Mouse (Mus musculus) CH12.LX (cell line): Measurements from ENCODE around the gene Ezr.

ENCODE experiments used
- CTCF ChIP-seq, 2 experiments: IDR thresholded peaks in 1 of 2; conservative IDR thresholded peaks in 1 of 2; 2 replicates each; pipeline ENCODE4 v1.5.1; 2011 to 2012; ENCODE audit warnings: low read depth in 2 of 2, low read length in 2 of 2, improper control_type of control experiment in 1 of 2, inconsistent platforms in 1 of 2, mild to moderate bottlenecking in 1 of 2, moderate library complexity in 1 of 2
- E2F4 ChIP-seq: IDR thresholded peaks from 2 replicates; pipeline ENCODE4 v1.6.1; 2011; ENCODE audit warnings: low read depth, low read length, improper control_type of control experiment; ENCODE audit not compliant: insufficient replicate concordance
- EP300 ChIP-seq: IDR thresholded peaks from 2 replicates; pipeline ENCODE4 v1.6.1; 2011; ENCODE audit warnings: low read length, improper control_type of control experiment
- MAFK ChIP-seq: IDR thresholded peaks from 2 replicates; pipeline ENCODE4 v1.6.1; 2011; ENCODE audit warnings: low read length, improper control_type of control experiment; ENCODE audit not compliant: insufficient replicate concordance
- RAD21 ChIP-seq: IDR thresholded peaks from 2 replicates; pipeline ENCODE4 v1.6.1; 2011; ENCODE audit warnings: low read depth, mild to moderate bottlenecking, low read length, improper control_type of control experiment, moderate library complexity

GRCm38 (mm10) chr17:6755873-6756272 lies 26.7 kb downstream of the Ezr start:
- TF ChIP-seq EP300, result no peak
- no peak for TF ChIP-seq MAFK
- no peak for TF ChIP-seq E2F4
- no peak for TF ChIP-seq RAD21
- TF ChIP-seq CTCF (conservative IDR thresholded peaks at IDR 0.05 in 1 of 2, IDR thresholded peaks at IDR 0.05 in 1 of 2; ENCODE audit: low read depth in 2 of 2, low read length in 2 of 2), result no peak
